Mouse (Mus musculus) intestine, embryonic 14.5 days (tissue): ENCODE results near the gene Farp1. TPM values are rescaled to one million over a fixed set of nuclear protein-coding genes. Genes with fewer than 3 reads are reported as not detected.
"Not testable (repeated sequence)": the region's sequence is repeated elsewhere in the genome, so short reads cannot be mapped to it uniquely, and the experiment has no call there.

ENCODE experiments used
- ATAC-seq: fragments of 200-750 bp; cut with Nextera tagmentation; replicated peaks from 2 replicates; pipeline ENCODE4 v1.8.0; 2017; ENCODE audit warnings: low read depth, moderate number of reproducible peaks, moderate TSS enrichment, moderate library complexity; ENCODE audit not compliant: low FRiP score, low TSS enrichment
- DNase-seq: peaks from one replicate; pipeline ENCODE4 v3.0.0-alpha.2; 2018; ENCODE audit warnings: low spot score
- H3K27ac ChIP-seq: fragments of 300-500 bp; sonication (generic); 2 replicates; pipeline ENCODE4 v1.5.1; 2014; ENCODE audit warnings: low read depth, mild to moderate bottlenecking, control low read depth
- H3K27me3 ChIP-seq: fragments of 300-500 bp; sonication (generic); replicated peaks from 2 replicates; pipeline ENCODE4 v1.6.1; 2014; ENCODE audit warnings: low read length, control low read depth; ENCODE audit not compliant: control insufficient read depth, insufficient read depth
- H3K36me3 ChIP-seq: fragments of 300-500 bp; sonication (generic); 2 replicates; pipeline ENCODE4 v1.6.1; 2014; ENCODE audit warnings: low read length, control low read depth; ENCODE audit not compliant: control insufficient read depth, insufficient read depth
- H3K4me1 ChIP-seq: fragments of 300-500 bp; sonication (generic); replicated peaks from 2 replicates; pipeline ENCODE4 v1.6.1; 2014; ENCODE audit warnings: low read length, control low read depth, mixed read lengths; ENCODE audit not compliant: control insufficient read depth, insufficient read depth
- H3K4me2 ChIP-seq: fragments of 300-500 bp; sonication (generic); 2 replicates; pipeline ENCODE4 v1.6.1; 2014; ENCODE audit warnings: low read length
- H3K4me3 ChIP-seq: fragments of 300-500 bp; sonication (generic); 2 replicates; pipeline ENCODE4 v1.5.1; 2014; ENCODE audit warnings: low read depth, low read length, control low read depth, mixed read lengths
- H3K9ac ChIP-seq: fragments of 300-500 bp; sonication (generic); 2 replicates; pipeline ENCODE4 v1.6.1; 2014; ENCODE audit warnings: mild to moderate bottlenecking, low read length
- H3K9me3 ChIP-seq: fragments of 300-500 bp; sonication (generic); 2 replicates; pipeline ENCODE4 v1.6.1; 2016; ENCODE audit warnings: low read length, control low read depth; ENCODE audit not compliant: control insufficient read depth
- WGBS: fragments of 180-500 bp; shearing (Covaris S2); extraction: QIAGEN DNeasy Blood & Tissue Kit; methylation state at CpG from one replicate; pipeline ENCODE4 v1.1.7; 2014; 5-methylcytosine and 5-hydroxymethylcytosine counted together
- polyA plus RNA-seq: library from polyadenylated mRNA; unstranded; fragments of >200 nt; fragmentation: Nextera tagmentation; extraction: Ambion mirVana; gene quantifications from 2 replicates; pipeline ENCODE4 v1.2.1, GENCODE M21; 2014

Farp1 gene
- polyA plus RNA-seq, 1 experiment from 2014 or later = 26.1 TPM

GRCm38 (mm10) chr14:121046313-121046961, 11.4 kb downstream of the Farp1 start:
- Histone ChIP-seq H3K27me3 (no peaks in the 10 kb centered on the region), H3K4me3 (no peak overlapping the region), H3K27ac (no peak overlapping the region), H3K9ac (no peak overlapping the region), H3K4me1 (peaks cover 13% of the 10 kb centered on the region; the same call in 1 of the 2 replicates), H3K9me3 (no peaks in the 10 kb centered on the region), H3K36me3 (0 out of 2 replicates have a peak, but pooled peaks cover 5% of the 10 kb centered on the region), H3K4me2 (no peak overlapping the region)
- ATAC-seq (no peak), DNase-seq (no peak)
- WGBS = 82% methylated on average over 9 of the region's 9 CpGs

- Histone ChIP-seq H3K4me1 (peaks cover 19% of the 10 kb centered on the region), H3K9ac (no peak overlapping the region), H3K27me3 (no peaks in the 10 kb centered on the region), H3K36me3 (0 out of 2 replicates have a peak, but pooled peaks cover 5% of the 10 kb centered on the region), H3K4me2 (no peak overlapping the region), H3K4me3 (no peak overlapping the region), H3K27ac (no peak overlapping the region), H3K9me3 (no peaks in the 10 kb centered on the region)
- no peak for ATAC-seq
- DNase-seq = no peak
- WGBS = 73% methylated on average over 6 of the region's 6 CpGs
Observed at GRCm38 (mm10) chr14:121047780-121048179, 12.8 kb downstream of the Farp1 start.

GRCm38 (mm10) chr14:121051002-121051401, 16.0 kb downstream of the Farp1 start:
- H3K27me3 ChIP-seq, H3K9ac ChIP-seq, H3K4me3 ChIP-seq, H3K9me3 ChIP-seq, ATAC-seq, H3K36me3 ChIP-seq, DNase-seq, H3K4me2 ChIP-seq, H3K27ac ChIP-seq: not testable (repeated sequence)
- 75% methylated on average over 3 of the region's 4 CpGs for WGBS
- H3K4me1 ChIP-seq = peaks cover 28% of the 10 kb centered on the region

GRCm38 (mm10) chr14:121053020-121053518, 18.1 kb downstream of the Farp1 start:
- DNase-seq (peak; percentile 65), ATAC-seq (peak; percentile 63)
- 4% methylated on average over 5 of the region's 5 CpGs for WGBS
- H3K4me3 ChIP-seq = no peak overlapping the region
- peaks cover 28% of the 10 kb centered on the region for H3K4me1 ChIP-seq
- H3K27me3 ChIP-seq = no peaks in the 10 kb centered on the region
- H3K4me2 ChIP-seq = peak overlapping the region; percentile 31
- H3K27ac ChIP-seq = peak overlapping the region; percentile 75
- no peaks in the 10 kb centered on the region for H3K9me3 ChIP-seq
- no peak overlapping the region for H3K9ac ChIP-seq
- H3K36me3 ChIP-seq = no peaks in the 10 kb centered on the region; the same call in 1 of the 2 replicates

- WGBS = 61% methylated on average over 5 of the region's 5 CpGs
- Histone ChIP-seq H3K4me2 (no peak overlapping the region), H3K36me3 (no peaks in the 10 kb centered on the region; the same call in 1 of the 2 replicates), H3K9ac (no peak overlapping the region), H3K27me3 (no peaks in the 10 kb centered on the region), H3K9me3 (no peaks in the 10 kb centered on the region), H3K4me3 (no peak overlapping the region), H3K27ac (peak overlapping the region; percentile 0; the same call in 1 of the 2 replicates), H3K4me1 (peaks cover 34% of the 10 kb centered on the region)
- ATAC-seq (no peak), DNase-seq (no peak)
Observed at GRCm38 (mm10) chr14:121054062-121054461, 19.1 kb downstream of the Farp1 start.

GRCm38 (mm10) chr14:121057750-121058149, 22.8 kb downstream of the Farp1 start:
- Histone ChIP-seq H3K9ac (no peak overlapping the region), H3K27me3 (no peaks in the 10 kb centered on the region), H3K27ac (no peak overlapping the region), H3K9me3 (no peaks in the 10 kb centered on the region), H3K36me3 (no peaks in the 10 kb centered on the region; the same call in 1 of the 2 replicates), H3K4me3 (no peak overlapping the region), H3K4me2 (no peak overlapping the region), H3K4me1 (peaks cover 48% of the 10 kb centered on the region)
- ATAC-seq (no peak), DNase-seq (no peak)
- WGBS = 95% methylated on average over 5 of the region's 5 CpGs

GRCm38 (mm10) chr14:121058481-121058880, 23.5 kb downstream of the Farp1 start:
- 100% methylated on average over 1 of the region's 1 CpGs for WGBS
- Histone ChIP-seq H3K4me1 (peaks cover 47% of the 10 kb centered on the region), H3K9me3 (no peaks in the 10 kb centered on the region), H3K9ac (no peak overlapping the region), H3K4me2 (no peak overlapping the region), H3K27ac (no peak overlapping the region), H3K36me3 (no peaks in the 10 kb centered on the region; the same call in 1 of the 2 replicates), H3K27me3 (no peaks in the 10 kb centered on the region), H3K4me3 (no peak overlapping the region)
- no peak for DNase-seq
- no peak for ATAC-seq

GRCm38 (mm10) chr14:121059266-121059665, 24.3 kb downstream of the Farp1 start:
- Histone ChIP-seq H3K9ac (no peak overlapping the region), H3K27me3 (no peaks in the 10 kb centered on the region), H3K4me2 (no peak overlapping the region), H3K9me3 (no peaks in the 10 kb centered on the region), H3K36me3 (no peaks in the 10 kb centered on the region; the same call in 1 of the 2 replicates), H3K4me3 (no peak overlapping the region), H3K4me1 (peaks cover 42% of the 10 kb centered on the region), H3K27ac (no peak overlapping the region)
- DNase-seq (no peak), ATAC-seq (no peak)
- WGBS = 52% methylated on average over 10 of the region's 10 CpGs

- Histone ChIP-seq H3K27me3 (no peaks in the 10 kb centered on the region), H3K27ac (no peak overlapping the region), H3K36me3 (no peaks in the 10 kb centered on the region; the same call in 1 of the 2 replicates), H3K4me3 (no peak overlapping the region), H3K4me2 (no peak overlapping the region), H3K4me1 (peaks cover 42% of the 10 kb centered on the region), H3K9ac (no peak overlapping the region), H3K9me3 (no peaks in the 10 kb centered on the region)
- WGBS = 71% methylated on average over 11 of the region's 11 CpGs
- DNase-seq = no peak
- ATAC-seq = no peak
Observed at GRCm38 (mm10) chr14:121060484-121060883, 25.5 kb downstream of the Farp1 start.
